ENCODE assay signal across 12 mouse cellular contexts in the genomic region with DNA sequence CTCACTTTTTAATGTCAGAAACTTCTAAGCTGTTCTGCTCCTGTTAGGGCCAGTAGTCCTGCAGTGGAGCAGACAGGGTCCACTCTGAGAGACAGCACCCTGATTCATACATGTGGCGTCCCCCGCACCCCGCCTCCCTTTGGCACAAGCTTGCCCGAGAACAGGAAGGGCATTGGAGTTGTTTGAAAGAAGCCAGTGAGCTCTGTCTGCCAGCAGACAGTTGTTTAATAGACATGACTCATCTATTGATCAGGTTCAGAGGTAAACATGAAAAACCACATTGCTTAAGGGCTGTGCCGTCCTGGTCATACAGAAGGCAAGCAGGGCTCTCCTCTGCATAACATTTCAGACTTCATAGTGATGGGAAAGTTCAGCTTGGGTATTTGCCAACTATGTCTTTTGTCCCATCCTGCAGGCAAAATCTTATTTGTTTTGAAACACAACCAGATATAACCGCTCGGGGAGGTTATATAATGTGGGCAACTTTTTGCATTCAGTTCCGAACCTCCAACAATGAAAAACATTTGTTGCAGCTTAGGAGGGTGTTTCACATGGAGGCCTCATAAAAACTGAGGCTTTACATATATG. TPM values are rescaled to one million over a fixed set of nuclear protein-coding genes. Genes with fewer than 3 reads are reported as not detected.
DNase-seq lines count a peak whose midpoint lies in the region; ATAC-seq and TF ChIP-seq lines count a peak whose summit lies in the region.
"Had no signal": no experiment of that assay in that cellular context is flagged by ENCODE, and none has a peak within 500 bp of the region (broad histone marks: within the 10 kb centered on the region; RNA-seq: fewer than 3 reads in every experiment).

No protein-coding gene starts in this region.

- peaks cover 11% of the 10 kb centered on the region for H3K36me3 ChIP-seq in kidney, adult 2 months (ENCODE audit: control insufficient read depth, insufficient read depth, low read length)

- 53% methylated on average over 8 of the region's 8 CpGs for WGBS in kidney, adult 2 months

- H3K27ac ChIP-seq in kidney, adult 2 months (ENCODE audit: insufficient read depth, low read depth, low read length), result peak overlapping the region; percentile 26; the same call in 1 of the 2 replicates
- H3K27ac ChIP-seq: heart, adult 2 months had no signal

- H3K27me3 ChIP-seq in kidney, adult 2 months (replicated peaks; ENCODE audit: control insufficient read depth, insufficient read depth, low read length), result no peaks in the 10 kb centered on the region

- no peak for TF ChIP-seq POLR2A in kidney, adult 2 months (IDR thresholded peaks at IDR 0.05; ENCODE audit: low read depth, low read length)

- H3K4me1 ChIP-seq in kidney, adult 2 months (ENCODE audit: control insufficient read depth, insufficient read depth, low read length), result peaks cover 6% of the 10 kb centered on the region; the same call in 1 of the 2 replicates

- peak; percentile 60 for DNase-seq in adrenal gland, adult 2 months
- DNase-seq in adrenal gland, adult 18-20 months (ENCODE audit: low spot score in 2 of 2), result no peak
- peak; percentile 39 for DNase-seq in kidney, adult 2 months
- no peak for DNase-seq in kidney, postnatal 4 days
- peak; percentile 29 for DNase-seq in urinary bladder, postnatal 25 days (ENCODE audit: low spot score)
- DNase-seq in urinary bladder, postnatal 10 days (ENCODE audit: low spot score), result no peak
- DNase-seq in gastrocnemius, postnatal 10 days, result no peak
- DNase-seq: cerebellum, adult 18-20 months; embryo, embryonic 11 days; heart, adult 2 months; thymus, postnatal 36 days had no signal

- ATAC-seq in cerebellum, adult (ENCODE audit: insufficient number of reproducible peaks, low FRiP score, low TSS enrichment), result no peak

- no peak overlapping the region for H3K4me3 ChIP-seq in kidney, adult 2 months (ENCODE audit: insufficient read depth, low read depth, low read length)
- H3K4me3 ChIP-seq: heart, adult 2 months had no signal

- no peak for TF ChIP-seq CTCF in kidney, adult 2 months (conservative IDR thresholded peaks at IDR 0.05; ENCODE audit: insufficient read depth, insufficient read length, low read depth, low read length)

RNA-seq across cellular contexts. Expression of gene Cemip2, which starts 36.4 kb away (rescaled TPM):
- 10 to 100 TPM; 16.4 to 21.6 TPM for total RNA-seq in adrenal gland, adult 2 months (2021)
- polyA plus RNA-seq in adrenal gland, adult 2 months (2012; rRNA removed), result 3.3 and 3.7 TPM in 2 replicates
- total RNA-seq in adrenal gland, adult 18-20 months (2021), result 10 to 100 TPM; 12.7 to 15.6 TPM
- polyA plus RNA-seq in kidney, adult 2 months (2012; rRNA removed), result 6.7 and 6.9 TPM in 2 replicates
- 10 to 100 TPM; 10.5 to 14.6 TPM for total RNA-seq in gastrocnemius, postnatal 10 days (2021)

Comparison
In these comparisons a context has a peak if more than half of its experiments do, and no peak if none do; other contexts are left out.
1. DNase-seq: peak in adrenal gland, adult 2 months (single experiment), kidney, adult 2 months (single experiment) and urinary bladder, postnatal 25 days (single experiment); none in adrenal gland, adult 18-20 months (0 of 2), kidney, postnatal 4 days (0 of 2), urinary bladder, postnatal 10 days (single experiment) and gastrocnemius, postnatal 10 days (single experiment).